Mouse (Mus musculus) ES-Bruce4 (cell line): ENCODE results near the gene Cldn6. TPM values are rescaled to one million over a fixed set of nuclear protein-coding genes. Genes with fewer than 3 reads are reported as not detected.

ENCODE experiments used
- H3K27ac ChIP-seq: 2 replicates; pipeline ENCODE4 v1.5.1; 2012; ENCODE audit warnings: low read length, inconsistent platforms; ENCODE audit not compliant: insufficient read depth
- H3K27me3 ChIP-seq: 2 replicates; pipeline ENCODE4 v1.6.1; 2012; ENCODE audit warnings: mild to moderate bottlenecking, low read length, inconsistent platforms; ENCODE audit not compliant: control insufficient read depth, poor library complexity, insufficient read depth, severe bottlenecking
- H3K36me3 ChIP-seq: 2 replicates; pipeline ENCODE4 v1.6.1; 2012; ENCODE audit warnings: inconsistent platforms, mild to moderate bottlenecking, low read length, moderate library complexity; ENCODE audit not compliant: control insufficient read depth, poor library complexity, insufficient read depth, severe bottlenecking
- H3K4me1 ChIP-seq: one replicate; pipeline ENCODE4 v1.8.1; 2011; ENCODE audit warnings: low read length; ENCODE audit not compliant: control insufficient read depth, insufficient read depth
- H3K4me3 ChIP-seq: 2 replicates; pipeline ENCODE4 v1.5.1; 2011; ENCODE audit warnings: low read depth, mild to moderate bottlenecking, low read length
- H3K9ac ChIP-seq: 2 replicates; pipeline ENCODE4 v1.6.1; 2012; ENCODE audit warnings: low read depth, mild to moderate bottlenecking, inconsistent platforms; ENCODE audit not compliant: poor library complexity, severe bottlenecking
- H3K9me3 ChIP-seq: replicated peaks from 2 replicates; pipeline ENCODE4 v1.6.1; 2012; ENCODE audit warnings: mild to moderate bottlenecking, low read length, inconsistent platforms; ENCODE audit not compliant: control insufficient read depth, poor library complexity, insufficient read depth, severe bottlenecking
- CTCF ChIP-seq: IDR thresholded peaks from one replicate; pipeline ENCODE4 v1.8.1; 2011; ENCODE audit warnings: low read depth, low read length
- EP300 ChIP-seq: IDR thresholded peaks from 2 replicates; pipeline ENCODE4 v1.6.1; 2011; ENCODE audit warnings: low read depth, low read length; ENCODE audit not compliant: insufficient read depth
- POLR2A ChIP-seq: IDR thresholded peaks from one replicate; pipeline ENCODE4 v1.8.1; 2011; ENCODE audit warnings: low read length; ENCODE audit not compliant: insufficient read depth
- polyA plus RNA-seq: library from polyadenylated mRNA; stranded (reverse); fragments of >200 nt; gene quantifications from 2 replicates; pipeline ENCODE4 v1.2.4, GENCODE M21; 2011; ENCODE audit warnings: low read depth; ENCODE audit not compliant: missing spikeins, insufficient read depth, insufficient read length

Gene Cldn6
- polyA plus RNA-seq, 1 experiment = 300 TPM

- Histone ChIP-seq H3K4me3 (peak overlapping the region; percentile 69), H3K4me1 (no peaks in the 10 kb centered on the region), H3K9ac (peak overlapping the region; percentile 11; the same call in 1 of the 2 replicates), H3K9me3 (no peaks in the 10 kb centered on the region), H3K27ac (no peak overlapping the region), H3K36me3 (no peaks in the 10 kb centered on the region), H3K27me3 (no peaks in the 10 kb centered on the region)
- TF ChIP-seq EP300 (no peak), CTCF (no peak), POLR2A (no peak)
Measured at GRCm38 (mm10) chr17:23660876-23661200, 18.2 kb upstream of the Cldn6 start.

- H3K9ac ChIP-seq = no peak overlapping the region
- H3K4me3 ChIP-seq = no peak overlapping the region
- no peaks in the 10 kb centered on the region for H3K4me1 ChIP-seq
- H3K9me3 ChIP-seq = no peaks in the 10 kb centered on the region
- no peak for TF ChIP-seq EP300
- no peak for TF ChIP-seq POLR2A
- peak; percentile 76 for TF ChIP-seq CTCF
- no peaks in the 10 kb centered on the region for H3K27me3 ChIP-seq
- H3K36me3 ChIP-seq = no peaks in the 10 kb centered on the region
- H3K27ac ChIP-seq = no peak overlapping the region
Measured at GRCm38 (mm10) chr17:23661526-23661925, 17.5 kb upstream of the Cldn6 start.

GRCm38 (mm10) chr17:23664556-23665021 is 14.5 kb upstream of the Cldn6 start:
- TF ChIP-seq CTCF (peak; percentile 51), EP300 (no peak), POLR2A (no peak)
- no peak overlapping the region for H3K4me3 ChIP-seq

DNA sequence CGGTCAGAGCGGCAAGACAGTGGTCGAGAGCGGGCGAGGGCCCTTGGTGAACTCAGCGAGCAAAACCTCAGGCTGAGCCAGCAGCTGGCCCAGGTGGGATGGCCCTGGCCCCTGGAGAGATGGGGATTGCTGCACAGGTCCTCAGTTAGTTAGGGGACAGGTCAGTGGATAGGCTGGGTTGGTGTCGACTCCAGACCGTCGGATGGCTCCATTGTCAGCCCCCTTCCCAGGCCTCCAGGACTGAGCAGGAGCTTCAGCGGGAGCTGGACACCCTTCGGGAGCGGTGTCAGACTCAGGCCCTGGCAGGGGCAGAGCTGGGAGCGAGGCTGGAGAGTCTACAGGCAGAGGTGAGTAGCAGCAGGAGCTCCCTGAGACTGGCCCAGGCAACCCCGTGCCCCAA is 13.5 kb upstream of the Cldn6 start:
- peaks cover 10% of the 10 kb centered on the region; the same call in 1 of the 2 replicates for H3K36me3 ChIP-seq
- no peak overlapping the region for H3K4me3 ChIP-seq
- no peak overlapping the region for H3K9ac ChIP-seq
- no peaks in the 10 kb centered on the region for H3K27me3 ChIP-seq
- H3K4me1 ChIP-seq = peaks cover 3% of the 10 kb centered on the region
- no peak overlapping the region for H3K27ac ChIP-seq
- TF ChIP-seq POLR2A = no peak
- TF ChIP-seq CTCF = no peak
- TF ChIP-seq EP300 = no peak
- H3K9me3 ChIP-seq = no peaks in the 10 kb centered on the region

More at GRCm38 (mm10) chr17:23664556-23665021, 14.5 kb upstream of the Cldn6 start:
- Histone ChIP-seq H3K9ac (no peak overlapping the region), H3K9me3 (no peaks in the 10 kb centered on the region), H3K27ac (no peak overlapping the region), H3K27me3 (no peaks in the 10 kb centered on the region), H3K4me1 (no peaks in the 10 kb centered on the region), H3K36me3 (peaks cover 10% of the 10 kb centered on the region; the same call in 1 of the 2 replicates)

DNA sequence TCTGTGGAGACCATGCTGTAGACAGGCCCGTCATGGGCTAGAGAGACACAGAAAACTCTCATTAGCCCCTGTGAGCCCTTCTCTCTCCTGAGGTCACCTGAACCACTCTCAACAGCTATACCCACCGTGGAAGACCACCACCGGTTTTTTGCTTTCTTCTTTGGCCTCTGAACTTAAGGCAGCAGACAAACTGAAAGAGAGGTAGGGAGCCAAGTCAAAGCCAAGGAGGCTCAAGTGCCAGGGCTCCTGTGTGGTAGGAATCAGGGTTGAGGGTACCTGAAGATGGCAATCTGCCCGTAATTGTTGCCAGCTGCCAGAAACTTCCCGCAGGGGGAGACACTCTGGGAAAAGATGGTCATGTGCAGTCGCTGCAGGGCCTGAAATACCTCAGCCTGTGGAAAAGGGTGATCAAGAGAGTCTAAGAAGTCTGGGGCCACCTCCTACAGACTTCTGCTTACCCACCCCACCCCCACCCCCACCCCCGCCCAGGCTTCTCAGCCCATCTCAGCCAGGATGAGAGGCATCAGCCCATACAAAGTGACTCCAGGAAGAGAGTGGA is 8.5 kb upstream of the Cldn6 start:
- H3K27me3 ChIP-seq = no peaks in the 10 kb centered on the region

DNA sequence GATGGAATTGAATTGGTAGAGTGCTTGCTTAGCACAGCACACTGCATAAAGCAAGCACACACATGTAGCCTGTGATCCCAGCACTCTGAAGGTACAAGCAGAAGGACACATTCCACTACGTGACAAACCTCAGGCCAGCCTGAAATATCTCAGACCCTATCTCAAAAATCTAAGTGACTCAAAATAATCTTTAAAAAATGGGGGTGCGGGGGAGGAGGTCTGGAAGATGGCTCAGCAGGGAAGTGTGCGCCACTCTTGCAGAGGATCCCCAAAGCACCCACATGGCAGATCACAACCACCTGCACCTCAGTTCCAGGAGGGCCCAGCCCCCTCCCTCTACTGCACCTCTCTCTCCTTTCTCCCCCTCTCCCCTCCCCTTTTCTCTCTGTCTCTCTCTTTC is 7.5 kb upstream of the Cldn6 start:
- no peak for TF ChIP-seq POLR2A
- Histone ChIP-seq H3K4me1 (peaks cover 5% of the 10 kb centered on the region), H3K27me3 (no peaks in the 10 kb centered on the region), H3K4me3 (no peak overlapping the region), H3K9me3 (no peaks in the 10 kb centered on the region), H3K27ac (no peak overlapping the region; the same call in 1 of the 2 replicates), H3K36me3 (peaks cover 10% of the 10 kb centered on the region; the same call in 1 of the 2 replicates), H3K9ac (no peak overlapping the region)

More for the DNA sequence above, 8.5 kb upstream of the Cldn6 start:
- H3K4me3 ChIP-seq = no peak overlapping the region
- H3K9me3 ChIP-seq = no peaks in the 10 kb centered on the region
- H3K9ac ChIP-seq = no peak overlapping the region
- TF ChIP-seq CTCF (peak; percentile 22), EP300 (no peak)
- peaks cover 10% of the 10 kb centered on the region; the same call in 1 of the 2 replicates for H3K36me3 ChIP-seq
- H3K27ac ChIP-seq = peak overlapping the region; percentile 62
- H3K4me1 ChIP-seq = peaks cover 5% of the 10 kb centered on the region
